ENCODE assay signal across 8 mouse cellular contexts in the genomic region with DNA sequence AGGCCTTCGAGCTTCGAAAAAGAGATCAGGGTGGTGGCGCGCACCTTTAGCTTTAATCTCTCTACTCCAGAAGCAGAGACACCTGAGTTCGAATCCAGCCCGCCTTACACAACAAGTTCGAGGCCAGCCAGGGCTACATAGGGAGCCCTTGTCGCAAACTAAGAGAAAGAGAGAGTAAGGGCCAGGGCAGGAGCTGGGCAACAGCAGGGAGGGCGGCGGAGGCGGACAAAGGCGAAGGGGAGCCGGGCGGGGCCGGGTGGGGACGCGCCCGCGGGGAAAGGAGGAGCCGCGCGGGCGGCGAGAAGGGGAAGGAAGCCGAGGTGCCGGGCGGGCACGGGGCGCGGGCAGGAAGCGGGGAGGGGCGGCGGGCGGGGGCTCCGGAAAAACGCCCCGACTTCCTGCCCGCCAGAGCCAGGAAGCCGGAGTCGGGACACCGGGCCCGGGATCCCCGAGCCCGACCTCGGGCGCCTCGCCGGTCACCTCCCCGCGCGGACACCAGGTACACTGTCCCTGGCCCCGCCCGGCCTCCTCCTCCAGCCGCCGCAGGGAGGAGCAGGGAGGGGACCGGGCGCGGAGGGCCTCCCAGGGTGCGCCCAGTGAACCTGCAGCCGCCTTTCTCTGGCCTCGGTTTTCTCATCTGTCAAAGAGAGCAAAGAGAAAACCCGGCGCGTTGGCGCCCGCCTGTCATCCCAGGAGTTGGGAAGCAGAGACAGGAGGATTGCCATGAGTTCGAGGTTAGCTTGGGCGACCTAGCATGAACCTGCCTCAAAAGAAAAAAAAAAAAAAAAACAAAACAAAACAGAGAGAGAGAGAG. TPM values are rescaled to one million over a fixed set of nuclear protein-coding genes. Genes with fewer than 3 reads are reported as not detected.
DNase-seq lines count a peak whose midpoint lies in the region; ATAC-seq and TF ChIP-seq lines count a peak whose summit lies in the region.

Arhgef1 (plus strand) TSS at position 283 of the 814 bp plus-strand sequence.

- in situ Hi-C loops in CH12.LX (cut with MboI; ENCODE audit: low pct_ligation_motif_present, low pct_unique_long_range_greater_than_20kb, low sequenced_read_pairs) = loop anchor here (10.0 kb wide), 1 partner anchor 48 kb away; no protein-coding TSS in a partner anchor

- peak within 1 kb of the TSS; percentile 98 for H3K9ac ChIP-seq in CH12.LX (ENCODE audit: insufficient read depth, low read depth)
- H3K9ac ChIP-seq in heart, postnatal 0 days (replicated peaks; ENCODE audit: low read depth, low read length) = peak within 1 kb of the TSS; percentile 60
- H3K9ac ChIP-seq in lung, embryonic 14.5 days = peak within 1 kb of the TSS; percentile 80

- WGBS in bone marrow, adult 2 months = 2% methylated on average over 61 of the region's 68 CpGs
- WGBS in heart, postnatal 0 days = 11% methylated on average over 40 of the region's 68 CpGs
- WGBS in lung, embryonic 14.5 days = 5% methylated on average over 54 of the region's 68 CpGs

- H3K27me3 ChIP-seq in CH12.LX (replicated peaks) = no peaks in the 10 kb centered on the region
- no peaks in the 10 kb centered on the region for H3K27me3 ChIP-seq in erythroblast, embryonic 14.5 days (ENCODE audit: control insufficient read depth)
- H3K27me3 ChIP-seq in heart, postnatal 0 days (ENCODE audit: control insufficient read depth, insufficient read depth, low read length) = no peaks in the 10 kb centered on the region
- H3K27me3 ChIP-seq in lung, embryonic 14.5 days (ENCODE audit: insufficient read depth, low read length) = no peaks in the 10 kb centered on the region

- peak within 1 kb of the TSS; percentile 75 to 95 (median 77) for H3K4me3 ChIP-seq in CH12.LX (replicated peaks in 1 of 3; ENCODE audit: low read depth in 2 of 3, low read length in 2 of 3, poor library complexity in 1 of 3)
- H3K4me3 ChIP-seq in bone marrow, adult 2 months (replicated peaks; ENCODE audit: control insufficient read depth, low read depth, low read length) = peak within 1 kb of the TSS; percentile 90
- H3K4me3 ChIP-seq in erythroblast, embryonic 14.5 days (replicated peaks) = peak within 1 kb of the TSS; percentile 86
- peak within 1 kb of the TSS; percentile 59 for H3K4me3 ChIP-seq in heart, postnatal 0 days (ENCODE audit: low read depth, low read length)
- peak within 1 kb of the TSS; percentile 60 for H3K4me3 ChIP-seq in lung, embryonic 14.5 days (ENCODE audit: low read depth, low read length)

- dilution Hi-C loops in CH12.LX (cut with MboI; ENCODE audit: extremely low pct_ligation_motif_present, extremely low pct_unique_long_range_greater_than_20kb, low sequenced_read_pairs) = no loop called here

- H3K79me2 ChIP-seq in CH12.LX (replicated peaks; ENCODE audit: control insufficient read depth, extremely low read depth, insufficient read depth, poor library complexity, severe bottlenecking) = peaks cover 44% of the 10 kb centered on the region

- peak within 1 kb of the TSS; percentile 97 for H3K27ac ChIP-seq in CH12.LX (ENCODE audit: insufficient read depth, low read depth)
- H3K27ac ChIP-seq in bone marrow, adult 2 months (ENCODE audit: control insufficient read depth, insufficient read depth, low read depth, low read length, poor library complexity) = peak within 1 kb of the TSS; percentile 99
- peak within 1 kb of the TSS; percentile 84 for H3K27ac ChIP-seq in heart, postnatal 0 days (ENCODE audit: low read depth)
- peak within 1 kb of the TSS; percentile 85 for H3K27ac ChIP-seq in lung, embryonic 14.5 days (ENCODE audit: low read depth)

- peak; percentile 47; the same call in 1 of the 2 replicates for TF ChIP-seq POLR2A in CH12.LX (IDR thresholded peaks at IDR 0.05; ENCODE audit: low read depth, low read length)
- peak; percentile 50; the same call in 1 of the 2 replicates for TF ChIP-seq POLR2A in bone marrow, adult 2 months (IDR thresholded peaks at IDR 0.05; ENCODE audit: borderline replicate concordance, control insufficient read depth, low read depth, low read length)

- H3K4me2 ChIP-seq in CH12.LX (ENCODE audit: insufficient read depth, low read depth, poor library complexity, severe bottlenecking) = peak within 1 kb of the TSS; percentile 63
- H3K4me2 ChIP-seq in heart, postnatal 0 days (ENCODE audit: low read depth, low read length) = peak within 1 kb of the TSS; percentile 84
- H3K4me2 ChIP-seq in lung, embryonic 14.5 days = peak within 1 kb of the TSS; percentile 87

- DNase-seq in CH12.LX (ENCODE audit: extremely low read depth) = no peak
- DNase-seq in heart, postnatal 0 days (ENCODE audit: low spot score) = peak; percentile 60
- DNase-seq in kidney, postnatal 25 days = peak; percentile 72 to 89
- peak; percentile 74 for DNase-seq in lung, embryonic 14.5 days
- peak; percentile 90 for DNase-seq in thymus, postnatal 14 days

- TF ChIP-seq RAD21 in CH12.LX (IDR thresholded peaks at IDR 0.05; ENCODE audit: low read depth, low read length) = no peak

- TF ChIP-seq EP300 in CH12.LX (IDR thresholded peaks at IDR 0.05; ENCODE audit: low read length) = no peak
- TF ChIP-seq EP300 in heart, postnatal 0 days (IDR thresholded peaks at IDR 0.05; ENCODE audit: low read depth) = no peak

- ATAC-seq in heart, postnatal 0 days (ENCODE audit: insufficient read depth, low read depth) = peak; percentile 33
- ATAC-seq in lung, embryonic 14.5 days (ENCODE audit: insufficient read depth) = no peak
- ATAC-seq in neutrophil, adult 5-6 weeks (ENCODE audit: extremely low read depth, insufficient number of reproducible peaks, low FRiP score, poor library complexity, severe bottlenecking) = 0 out of 2 replicates have a peak, but pooled peaks have one; percentile 4

- TF ChIP-seq CTCF in CH12.LX (conservative IDR thresholded peaks at IDR 0.05 in 1 of 2, IDR thresholded peaks at IDR 0.05 in 1 of 2; ENCODE audit: low read depth in 2 of 2, low read length in 2 of 2) = no peak
- TF ChIP-seq CTCF in bone marrow, adult 2 months (IDR thresholded peaks at IDR 0.05; ENCODE audit: control insufficient read depth, insufficient read depth, low read length) = no peak
- no peak for TF ChIP-seq CTCF in heart, postnatal 0 days (IDR thresholded peaks at IDR 0.05; ENCODE audit: low read depth)
- TF ChIP-seq CTCF in lung, embryonic 14.5 days (IDR thresholded peaks at IDR 0.05; ENCODE audit: low read depth) = no peak

- H3K4me1 ChIP-seq in CH12.LX (ENCODE audit: control insufficient read depth in 1 of 2, insufficient read depth in 2 of 2) = peaks cover 21 to 53% of the 10 kb centered on the region in 2 experiments
- peaks cover 4% of the 10 kb centered on the region for H3K4me1 ChIP-seq in bone marrow, adult 2 months (ENCODE audit: control insufficient read depth, insufficient read depth, low read length)
- peaks cover 73% of the 10 kb centered on the region for H3K4me1 ChIP-seq in erythroblast, embryonic 14.5 days (ENCODE audit: control insufficient read depth)
- H3K4me1 ChIP-seq in heart, postnatal 0 days (ENCODE audit: control insufficient read depth, insufficient read depth) = peaks cover 11% of the 10 kb centered on the region; the same call in 1 of the 2 replicates
- H3K4me1 ChIP-seq in lung, embryonic 14.5 days (ENCODE audit: insufficient read depth) = peaks cover 9% of the 10 kb centered on the region

- H3K36me3 ChIP-seq in CH12.LX (replicated peaks in 1 of 2; ENCODE audit: control insufficient read depth in 1 of 2, insufficient read depth in 1 of 2, low read length in 1 of 2) = peaks cover 31 to 52% of the 10 kb centered on the region in 2 experiments
- H3K36me3 ChIP-seq in erythroblast, embryonic 14.5 days (ENCODE audit: control insufficient read depth) = peaks cover 21% of the 10 kb centered on the region
- peaks cover 2% of the 10 kb centered on the region; the same call in 1 of the 2 replicates for H3K36me3 ChIP-seq in heart, postnatal 0 days (replicated peaks; ENCODE audit: control insufficient read depth, insufficient read depth, low read length)
- H3K36me3 ChIP-seq in lung, embryonic 14.5 days (ENCODE audit: insufficient read depth) = no peaks in the 10 kb centered on the region

- H3K9me3 ChIP-seq in CH12.LX (replicated peaks; ENCODE audit: low read length) = no peaks in the 10 kb centered on the region
- no peaks in the 10 kb centered on the region for H3K9me3 ChIP-seq in erythroblast, embryonic 14.5 days (ENCODE audit: control insufficient read depth, low read length)
- H3K9me3 ChIP-seq in heart, postnatal 0 days (replicated peaks; ENCODE audit: control insufficient read depth, low read length) = no peaks in the 10 kb centered on the region
- no peaks in the 10 kb centered on the region for H3K9me3 ChIP-seq in lung, embryonic 14.5 days (ENCODE audit: low read depth, low read length)

TF ChIP-seq in CH12.LX, 34 proteins besides CTCF, POLR2A, EP300 and RAD21 (continues in another document):
- TF ChIP-seq MAZ (IDR thresholded peaks at IDR 0.05; ENCODE audit: low read depth, low read length) (peak; percentile 61; the same call in 1 of the 2 replicates), E2F4 (IDR thresholded peaks at IDR 0.05; ENCODE audit: insufficient replicate concordance, low read depth, low read length) (no peak), ZNF384 (IDR thresholded peaks at IDR 0.05; ENCODE audit: low read depth, low read length) (peak; percentile 32; the same call in 1 of the 2 replicates), SIN3A (IDR thresholded peaks at IDR 0.05; ENCODE audit: low read length) (peak; percentile 27; the same call in 1 of the 2 replicates), NELFE (IDR thresholded peaks at IDR 0.05; ENCODE audit: low read depth, low read length) (0 out of 2 replicates have a peak, but pooled peaks have one; percentile 38), ZMIZ1 (IDR thresholded peaks at IDR 0.05; ENCODE audit: low read depth, low read length) (peak; percentile 61; the same call in 1 of the 2 replicates), NRF1 (IDR thresholded peaks at IDR 0.05; ENCODE audit: low read depth, low read length) (0 out of 2 replicates have a peak, but pooled peaks have one; percentile 26), JUN (IDR thresholded peaks at IDR 0.05; ENCODE audit: insufficient read depth, low read depth, low read length) (no peak), UBTF (IDR thresholded peaks at IDR 0.05; ENCODE audit: low read depth, low read length) (0 out of 2 replicates have a peak, but pooled peaks have one; percentile 70), USF2 (conservative IDR thresholded peaks at IDR 0.05; ENCODE audit: low read depth, low read length) (no peak), HCFC1 (IDR thresholded peaks at IDR 0.05; ENCODE audit: low read depth, low read length) (0 out of 2 replicates have a peak, but pooled peaks have one; percentile 8)

RNA-seq across cellular contexts. Expression of gene Arhgef1, which starts in this region (rescaled TPM):
- 37.8 and 40.2 TPM in 2 replicates for total RNA-seq in CH12.LX (2012; rRNA removed)
- total RNA-seq in CH12.LX (2014; rRNA removed) = 14.6 and 17.8 TPM in 2 replicates
- polyA plus RNA-seq in CH12.LX (2012; ENCODE audit: insufficient read length, low read depth) = 128 and 134 TPM in 2 replicates
- 178 and 354 TPM in 2 replicates for polyA plus RNA-seq in bone marrow, adult 2 months (2011; ENCODE audit: insufficient read depth, insufficient read length, low replicate concordance, missing spikeins)
- 20.6 and 20.7 TPM in 2 replicates for polyA plus RNA-seq in erythroblast, embryonic 14.5 days (2012)
- 16.0 and 28.2 TPM in 2 replicates for total RNA-seq in heart, postnatal 0 days (2014; rRNA removed; ENCODE audit: low replicate concordance)
- 37.0 TPM in 2 replicates for polyA plus RNA-seq in heart, postnatal 0 days (2015; fragmentation: Nextera tagmentation; extraction: Ambion mirVana)
- 109 and 120 TPM in 2 replicates for polyA plus RNA-seq in lung, embryonic 14.5 days (2014; fragmentation: Nextera tagmentation; extraction: Ambion mirVana)
- 473 and 474 TPM in 2 replicates for total RNA-seq in neutrophil, adult 5-6 weeks (2017)

Comparison
In these comparisons a context has a peak if more than half of its experiments do, and no peak if none do; other contexts are left out.
1. RNA of gene Arhgef1 (total RNA-seq): 473 to 474 TPM in neutrophil, adult 5-6 weeks; 14.6 to 40.2 TPM in CH12.LX and 16.0 to 28.2 TPM in heart, postnatal 0 days; every median in the first group is over 10 times any median in the second.
2. Peak in every context shown above with its lines, with median percentiles within 50 percentile points of each other: H3K27ac ChIP-seq, H3K4me2 ChIP-seq, H3K4me3 ChIP-seq and H3K9ac ChIP-seq.